Comparison of ENCODE assay signal across 9 mouse cellular contexts in the genomic region with DNA sequence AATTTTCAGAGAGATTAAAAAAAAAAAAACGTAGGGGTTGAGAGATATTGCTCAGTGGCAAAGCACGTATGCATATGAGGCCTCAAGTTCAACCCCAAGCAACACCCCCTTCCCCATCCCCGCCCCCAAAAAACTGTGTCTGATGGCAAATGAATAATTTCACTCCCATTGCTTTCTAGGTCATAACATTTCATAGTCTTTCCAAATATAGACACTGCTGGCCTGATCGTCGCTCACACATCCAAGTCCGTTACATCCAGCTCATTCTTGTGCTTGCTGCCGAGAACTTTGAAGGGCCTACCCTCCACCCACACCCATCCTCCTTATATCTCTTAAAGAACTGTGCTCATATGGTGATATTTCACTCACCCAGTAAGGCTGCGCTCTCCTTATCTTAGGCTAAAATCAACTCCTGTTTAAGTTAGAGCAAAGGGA. TPM values are rescaled to one million over a fixed set of nuclear protein-coding genes. Genes with fewer than 3 reads are reported as not detected.
DNase-seq lines count a peak whose midpoint lies in the region; ATAC-seq and TF ChIP-seq lines count a peak whose summit lies in the region.
"Had no signal": no experiment of that assay in that cellular context is flagged by ENCODE, and none has a peak within 500 bp of the region (broad histone marks: within the 10 kb centered on the region; RNA-seq: fewer than 3 reads in every experiment).

No protein-coding gene starts in this region.

- TF ChIP-seq POLR2A in cerebellum, adult 2 months (IDR thresholded peaks at IDR 0.05; ENCODE audit: borderline replicate concordance, insufficient read depth, low read length), result no peak

- no peak for ATAC-seq in kidney, embryonic 15.5 days (replicated peaks; ENCODE audit: low FRiP score)
- peak; percentile 50 for ATAC-seq in midbrain, embryonic 15.5 days (replicated peaks)

- H3K9me3 ChIP-seq in kidney, embryonic 15.5 days (replicated peaks), result no peaks in the 10 kb centered on the region
- H3K9me3 ChIP-seq in hindbrain, embryonic 10.5 days, result no peaks in the 10 kb centered on the region
- no peaks in the 10 kb centered on the region for H3K9me3 ChIP-seq in midbrain, embryonic 15.5 days

- H3K4me3 ChIP-seq in cerebellum, adult 2 months (replicated peaks; ENCODE audit: insufficient read depth, low read depth, low read length), result no peak overlapping the region
- peak overlapping the region; percentile 34; the same call in 1 of the 2 replicates for H3K4me3 ChIP-seq in kidney, embryonic 15.5 days (replicated peaks)
- H3K4me3 ChIP-seq in hindbrain, embryonic 10.5 days, result peak overlapping the region; percentile 45; the same call in 1 of the 2 replicates
- no peak overlapping the region for H3K4me3 ChIP-seq in midbrain, embryonic 15.5 days

- intact Hi-C loops in gastrocnemius, postnatal 14 days (cut with DNase I; ENCODE audit: low total_unique reads), result no loop called here

- H3K9ac ChIP-seq in kidney, embryonic 15.5 days, result no peak overlapping the region
- no peak overlapping the region for H3K9ac ChIP-seq in midbrain, embryonic 15.5 days

- peak overlapping the region; percentile 30; the same call in 1 of the 2 replicates for H3K27ac ChIP-seq in cerebellum, adult 2 months (ENCODE audit: insufficient read depth, low read length)
- H3K27ac ChIP-seq in kidney, embryonic 15.5 days, result no peak overlapping the region
- peak overlapping the region; percentile 91 for H3K27ac ChIP-seq in hindbrain, embryonic 10.5 days
- peak overlapping the region; percentile 84 for H3K27ac ChIP-seq in midbrain, embryonic 15.5 days

- DNase-seq in cerebellum, adult 2 months, result peak in 1 of 2 experiments; percentile 29
- DNase-seq in cerebellum, adult 11 months, result no peak
- DNase-seq in kidney, postnatal 36 days, result no peak
- DNase-seq in hindbrain, embryonic 10.5 days (ENCODE audit: low spot score), result no peak
- no peak for DNase-seq in adrenal gland, postnatal 36 days
- no peak for DNase-seq in gastrocnemius, postnatal 14 days

- H3K4me2 ChIP-seq in kidney, embryonic 15.5 days, result peak overlapping the region; percentile 61
- H3K4me2 ChIP-seq in midbrain, embryonic 15.5 days, result peak overlapping the region; percentile 39

- no peaks in the 10 kb centered on the region for H3K36me3 ChIP-seq in kidney, embryonic 15.5 days
- no peaks in the 10 kb centered on the region for H3K36me3 ChIP-seq in hindbrain, embryonic 10.5 days
- no peaks in the 10 kb centered on the region for H3K36me3 ChIP-seq in midbrain, embryonic 15.5 days (replicated peaks)

- 43% methylated on average over 8 of the region's 8 CpGs for WGBS in cerebellum, adult 2 months
- 59% methylated on average over 8 of the region's 8 CpGs for WGBS in kidney, embryonic 15.5 days
- WGBS in hindbrain, embryonic 10.5 days, result 53% methylated on average over 8 of the region's 8 CpGs
- 37% methylated on average over 8 of the region's 8 CpGs for WGBS in midbrain, embryonic 15.5 days

- H3K4me1 ChIP-seq in cerebellum, adult 2 months (ENCODE audit: control insufficient read depth, insufficient read depth, low read length), result peaks cover 23% of the 10 kb centered on the region
- H3K4me1 ChIP-seq in kidney, embryonic 15.5 days, result peaks cover 10% of the 10 kb centered on the region
- H3K4me1 ChIP-seq in hindbrain, embryonic 10.5 days (replicated peaks), result peaks cover 49% of the 10 kb centered on the region
- peaks cover 36% of the 10 kb centered on the region for H3K4me1 ChIP-seq in midbrain, embryonic 15.5 days

- no peak for TF ChIP-seq CTCF in cerebellum, adult 2 months (IDR thresholded peaks at IDR 0.05; ENCODE audit: borderline replicate concordance, insufficient read depth, low read depth, low read length)

- H3K27me3 ChIP-seq in cerebellum, adult 2 months (ENCODE audit: control insufficient read depth, insufficient read depth, low read length), result no peaks in the 10 kb centered on the region
- no peaks in the 10 kb centered on the region for H3K27me3 ChIP-seq in kidney, embryonic 15.5 days
- H3K27me3 ChIP-seq in hindbrain, embryonic 10.5 days (ENCODE audit: insufficient read depth, poor library complexity, severe bottlenecking), result no peaks in the 10 kb centered on the region
- no peaks in the 10 kb centered on the region for H3K27me3 ChIP-seq in midbrain, embryonic 15.5 days (replicated peaks)

RNA-seq across cellular contexts. Expression of a gene that starts 5.2 kb away (rescaled TPM):
- 0.23 and 0.41 TPM in 2 replicates for polyA plus RNA-seq in cerebellum, adult 2 months (2012; rRNA removed)
- 4.0 and 4.6 TPM in 2 replicates for polyA plus RNA-seq in kidney, embryonic 15.5 days (2015; fragmentation: Nextera tagmentation; extraction: Ambion mirVana)
- 0.12 TPM in 1 of 2 replicates, not detected in the other for polyA plus RNA-seq in hindbrain, embryonic 10.5 days (2016; fragmentation: Nextera tagmentation; extraction: Ambion mirVana)
- 0.14 and 0.37 TPM in 2 replicates for polyA plus RNA-seq in midbrain, embryonic 15.5 days (2015; fragmentation: Nextera tagmentation; extraction: Ambion mirVana)
- total RNA-seq in adrenal gland, postnatal 36 days (2021), result 1 to 10 TPM in 1 of 2 experiments, not detected in 1; 1.1 TPM
- not detected for total RNA-seq in gastrocnemius, postnatal 14 days (2021)
- total RNA-seq: layer of hippocampus, postnatal 36 days had no signal

RNA-seq across cellular contexts. Expression of a gene that starts 45.5 kb away (rescaled TPM):
- 7.5 and 8.6 TPM in 2 replicates for polyA plus RNA-seq in cerebellum, adult 2 months (2012; rRNA removed)
- 22.3 and 23.6 TPM in 2 replicates for polyA plus RNA-seq in kidney, embryonic 15.5 days (2015; fragmentation: Nextera tagmentation; extraction: Ambion mirVana)
- 38.3 and 40.5 TPM in 2 replicates for polyA plus RNA-seq in hindbrain, embryonic 10.5 days (2016; fragmentation: Nextera tagmentation; extraction: Ambion mirVana)
- polyA plus RNA-seq in midbrain, embryonic 15.5 days (2015; fragmentation: Nextera tagmentation; extraction: Ambion mirVana), result 18.9 and 19.9 TPM in 2 replicates
- total RNA-seq in adrenal gland, postnatal 36 days (2021), result 1 to 10 TPM; 8.4 to 9.3 TPM
- 1 to 10 TPM; 6.0 to 6.8 TPM for total RNA-seq in gastrocnemius, postnatal 14 days (2021)

RNA-seq across cellular contexts. Expression of a gene that starts 45.6 kb away (rescaled TPM):
- polyA plus RNA-seq in cerebellum, adult 2 months (2012; rRNA removed), result 12.1 and 12.8 TPM in 2 replicates
- 27.6 and 27.9 TPM in 2 replicates for polyA plus RNA-seq in kidney, embryonic 15.5 days (2015; fragmentation: Nextera tagmentation; extraction: Ambion mirVana)
- 47.5 and 49.5 TPM in 2 replicates for polyA plus RNA-seq in hindbrain, embryonic 10.5 days (2016; fragmentation: Nextera tagmentation; extraction: Ambion mirVana)
- polyA plus RNA-seq in midbrain, embryonic 15.5 days (2015; fragmentation: Nextera tagmentation; extraction: Ambion mirVana), result 32.0 and 32.4 TPM in 2 replicates
- 10 to 100 TPM; 14.8 to 15.9 TPM for total RNA-seq in adrenal gland, postnatal 36 days (2021)
- 1 to 10 TPM; 6.6 to 7.5 TPM for total RNA-seq in gastrocnemius, postnatal 14 days (2021)

Comparison
In these comparisons a context has a peak if more than half of its experiments do, and no peak if none do; other contexts are left out.
1. H3K4me3 ChIP-seq: peak in kidney, embryonic 15.5 days (single experiment) and hindbrain, embryonic 10.5 days (single experiment); none in cerebellum, adult 2 months (single experiment) and midbrain, embryonic 15.5 days (single experiment).